In the genomic region with DNA sequence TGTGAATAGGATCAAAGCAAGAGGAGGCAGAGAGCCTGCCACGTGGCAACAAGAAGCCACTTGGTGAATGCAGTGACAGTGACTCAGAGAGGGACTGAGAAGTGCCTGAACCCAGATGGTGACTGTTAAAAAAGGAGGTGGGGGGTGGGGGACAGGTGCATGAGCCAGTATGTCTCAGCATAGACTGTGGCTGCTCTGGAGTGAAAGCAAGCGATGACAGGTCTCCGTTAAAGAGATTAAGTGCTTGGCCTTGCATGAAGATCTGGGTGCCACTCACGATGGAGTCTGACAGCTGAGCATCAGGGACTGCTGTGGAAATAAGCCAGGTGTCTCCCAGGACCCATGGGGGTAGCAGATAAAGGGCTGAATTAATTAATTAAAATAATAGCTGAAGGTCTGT, we compare ENCODE assay signal across 24 mouse cellular contexts.
DNase-seq lines count a peak whose midpoint lies in the region; ATAC-seq and TF ChIP-seq lines count a peak whose summit lies in the region.
"Had no signal": no experiment of that assay in that cellular context is flagged by ENCODE, and none has a peak within 500 bp of the region (broad histone marks: within the 10 kb centered on the region; RNA-seq: fewer than 3 reads in every experiment).

No protein-coding gene starts in this region.

- H3K27me3 ChIP-seq in forebrain, embryonic 14.5 days (replicated peaks; ENCODE audit: control insufficient read depth, insufficient read depth, low read length) = no peaks in the 10 kb centered on the region
- H3K27me3 ChIP-seq in forebrain, embryonic 12.5 days = no peaks in the 10 kb centered on the region
- no peaks in the 10 kb centered on the region for H3K27me3 ChIP-seq in hindbrain, embryonic 16.5 days (replicated peaks; ENCODE audit: control insufficient read depth, insufficient read depth, low read length)
- H3K27me3 ChIP-seq in hindbrain, postnatal 0 days (ENCODE audit: insufficient read depth, low read length) = no peaks in the 10 kb centered on the region
- H3K27me3 ChIP-seq in embryonic facial prominence, embryonic 14.5 days (replicated peaks; ENCODE audit: control insufficient read depth, insufficient read depth, low read length) = no peaks in the 10 kb centered on the region
- H3K27me3 ChIP-seq: liver, embryonic 13.5 days; neural tube, embryonic 13.5 days had no signal

- no peaks in the 10 kb centered on the region for H3K4me1 ChIP-seq in forebrain, embryonic 14.5 days (ENCODE audit: control insufficient read depth, insufficient read depth, low read length)
- no peaks in the 10 kb centered on the region for H3K4me1 ChIP-seq in forebrain, embryonic 12.5 days
- no peaks in the 10 kb centered on the region for H3K4me1 ChIP-seq in hindbrain, embryonic 16.5 days (ENCODE audit: control insufficient read depth, insufficient read depth, low read depth, low read length)
- H3K4me1 ChIP-seq in hindbrain, postnatal 0 days (ENCODE audit: insufficient read depth, low read length) = no peaks in the 10 kb centered on the region
- H3K4me1 ChIP-seq in embryonic facial prominence, embryonic 14.5 days (ENCODE audit: control insufficient read depth, insufficient read depth, low read length) = no peaks in the 10 kb centered on the region
- H3K4me1 ChIP-seq: heart, embryonic 10.5 days; liver, embryonic 13.5 days; neural tube, embryonic 13.5 days had no signal

- DNase-seq in forebrain, embryonic 14.5 days (ENCODE audit: low spot score) = peak; percentile 30
- DNase-seq in hindbrain, postnatal 0 days (ENCODE audit: low spot score) = no peak
- DNase-seq in ZHBTc4 (ENCODE audit: low read depth, low spot score) = peak; percentile 12
- DNase-seq in embryonic facial prominence, embryonic 14.5 days (ENCODE audit: low spot score) = peak; percentile 45
- no peak for DNase-seq in thymus, postnatal 10 days (ENCODE audit: low spot score in 2 of 2)
- no peak for DNase-seq in spleen, postnatal 4 days (ENCODE audit: low spot score in 2 of 2)
- DNase-seq: adrenal gland, postnatal 36 days; cerebellum, adult 11-12 months; cerebellum, postnatal 14 days; gastrocnemius, postnatal 25 days; heart, postnatal 4 days; kidney, adult 2 months; liver, embryonic 13.5 days; lung, adult 2 months; lung, postnatal 14 days; thymus, adult 18-20 months; thymus, postnatal 4 days had no signal

- TF ChIP-seq CTCF in hindbrain, postnatal 0 days (IDR thresholded peaks at IDR 0.05; ENCODE audit: low read depth) = no peak

- no peak overlapping the region for H3K4me3 ChIP-seq in forebrain, embryonic 14.5 days (ENCODE audit: low read depth, low read length)
- H3K4me3 ChIP-seq in forebrain, embryonic 12.5 days (replicated peaks) = no peak overlapping the region
- H3K4me3 ChIP-seq in hindbrain, embryonic 16.5 days (ENCODE audit: low read length) = no peak overlapping the region
- H3K4me3 ChIP-seq in hindbrain, postnatal 0 days (ENCODE audit: low read length) = no peak overlapping the region
- no peak overlapping the region for H3K4me3 ChIP-seq in embryonic facial prominence, embryonic 14.5 days (ENCODE audit: low read depth, low read length)
- H3K4me3 ChIP-seq: heart, embryonic 10.5 days; left cerebral cortex, adult 2 months; liver, embryonic 13.5 days; neural tube, embryonic 13.5 days had no signal

- no peaks in the 10 kb centered on the region for H3K9me3 ChIP-seq in forebrain, embryonic 14.5 days (replicated peaks; ENCODE audit: control insufficient read depth, low read length)
- no peaks in the 10 kb centered on the region for H3K9me3 ChIP-seq in forebrain, embryonic 12.5 days
- H3K9me3 ChIP-seq in hindbrain, embryonic 16.5 days (ENCODE audit: control insufficient read depth, low read length) = no peaks in the 10 kb centered on the region
- H3K9me3 ChIP-seq in hindbrain, postnatal 0 days (ENCODE audit: low read length) = no peaks in the 10 kb centered on the region
- no peaks in the 10 kb centered on the region for H3K9me3 ChIP-seq in embryonic facial prominence, embryonic 14.5 days (ENCODE audit: control insufficient read depth, low read length)
- H3K9me3 ChIP-seq: heart, embryonic 10.5 days; liver, embryonic 13.5 days; neural tube, embryonic 13.5 days had no signal

- H3K27ac ChIP-seq in forebrain, embryonic 14.5 days (ENCODE audit: low read depth, low read length) = no peak overlapping the region
- H3K27ac ChIP-seq in forebrain, embryonic 12.5 days = no peak overlapping the region
- no peak overlapping the region for H3K27ac ChIP-seq in hindbrain, embryonic 16.5 days (ENCODE audit: low read depth, low read length)
- no peak overlapping the region for H3K27ac ChIP-seq in hindbrain, postnatal 0 days
- no peak overlapping the region for H3K27ac ChIP-seq in embryonic facial prominence, embryonic 14.5 days (replicated peaks; ENCODE audit: low read depth, low read length)
- H3K27ac ChIP-seq: heart, embryonic 10.5 days; kidney, postnatal 0 days; left cerebral cortex, adult 2 months; liver, embryonic 13.5 days; neural tube, embryonic 13.5 days had no signal

- peak; percentile 72 for ATAC-seq in forebrain, embryonic 14.5 days
- ATAC-seq in forebrain, embryonic 12.5 days (ENCODE audit: low FRiP score) = no peak
- 0 out of 2 replicates have a peak, but pooled peaks have one; percentile 14 for ATAC-seq in hindbrain, embryonic 16.5 days
- no peak for ATAC-seq in hindbrain, postnatal 0 days
- ATAC-seq in embryonic facial prominence, embryonic 14.5 days (ENCODE audit: low read depth) = peak; percentile 71; the same call in 1 of the 2 replicates
- ATAC-seq: inflammation-experienced regulatory T-cells, adult 6 months had no signal

- H3K9ac ChIP-seq in forebrain, embryonic 14.5 days (ENCODE audit: low read length) = no peak overlapping the region
- no peak overlapping the region for H3K9ac ChIP-seq in forebrain, embryonic 12.5 days
- H3K9ac ChIP-seq in hindbrain, embryonic 16.5 days (ENCODE audit: low read depth, low read length) = no peak overlapping the region
- no peak overlapping the region for H3K9ac ChIP-seq in hindbrain, postnatal 0 days (replicated peaks; ENCODE audit: low read length)
- no peak overlapping the region for H3K9ac ChIP-seq in embryonic facial prominence, embryonic 14.5 days (ENCODE audit: low read depth, low read length)
- H3K9ac ChIP-seq: liver, embryonic 13.5 days; neural tube, embryonic 13.5 days had no signal

- no peaks in the 10 kb centered on the region for H3K36me3 ChIP-seq in forebrain, embryonic 14.5 days (ENCODE audit: control insufficient read depth, insufficient read depth, low read length)
- H3K36me3 ChIP-seq in forebrain, embryonic 12.5 days (replicated peaks) = no peaks in the 10 kb centered on the region
- no peaks in the 10 kb centered on the region for H3K36me3 ChIP-seq in hindbrain, embryonic 16.5 days (ENCODE audit: control insufficient read depth, insufficient read depth, low read length)
- H3K36me3 ChIP-seq in hindbrain, postnatal 0 days (ENCODE audit: insufficient read depth, low read length) = no peaks in the 10 kb centered on the region
- no peaks in the 10 kb centered on the region for H3K36me3 ChIP-seq in embryonic facial prominence, embryonic 14.5 days (ENCODE audit: control insufficient read depth, insufficient read depth, low read length)
- H3K36me3 ChIP-seq: heart, embryonic 10.5 days; liver, embryonic 13.5 days; neural tube, embryonic 13.5 days had no signal

- WGBS in forebrain, embryonic 14.5 days = 46% methylated on average over 4 of the region's 4 CpGs
- 63% methylated on average over 4 of the region's 4 CpGs for WGBS in forebrain, embryonic 12.5 days
- WGBS in hindbrain, embryonic 16.5 days = 31% methylated on average over 4 of the region's 4 CpGs
- WGBS in hindbrain, postnatal 0 days = 48% methylated on average over 4 of the region's 4 CpGs
- WGBS in embryonic facial prominence, embryonic 14.5 days = 62% methylated on average over 4 of the region's 4 CpGs

- no peak overlapping the region for H3K4me2 ChIP-seq in forebrain, embryonic 14.5 days (ENCODE audit: low read length)
- H3K4me2 ChIP-seq in forebrain, embryonic 12.5 days = no peak overlapping the region
- H3K4me2 ChIP-seq in hindbrain, embryonic 16.5 days (ENCODE audit: low read length) = no peak overlapping the region
- H3K4me2 ChIP-seq in hindbrain, postnatal 0 days (ENCODE audit: low read depth, low read length) = no peak overlapping the region
- H3K4me2 ChIP-seq in embryonic facial prominence, embryonic 14.5 days (ENCODE audit: low read depth, low read length) = no peak overlapping the region
- H3K4me2 ChIP-seq: liver, embryonic 13.5 days; neural tube, embryonic 13.5 days had no signal

Comparison
In these comparisons a context has a peak if more than half of its experiments do, and no peak if none do; other contexts are left out.
1. ATAC-seq: peak in forebrain, embryonic 14.5 days (single experiment), hindbrain, embryonic 16.5 days (single experiment) and embryonic facial prominence, embryonic 14.5 days (single experiment); none in forebrain, embryonic 12.5 days (single experiment) and hindbrain, postnatal 0 days (single experiment).
2. DNase-seq: peak in forebrain, embryonic 14.5 days (single experiment), ZHBTc4 (single experiment) and embryonic facial prominence, embryonic 14.5 days (single experiment); none in hindbrain, postnatal 0 days (single experiment), thymus, postnatal 10 days (0 of 2) and spleen, postnatal 4 days (0 of 2).